Mouse (Mus musculus) hindbrain, embryonic 11.5 days (tissue): ENCODE data around the gene Pla2g2c. TPM values are rescaled to one million over a fixed set of nuclear protein-coding genes. Genes with fewer than 3 reads are reported as not detected.

Experiments used
- ATAC-seq: fragments of 200-750 bp; cut with Nextera tagmentation; 2 replicates; pipeline ENCODE4 v1.8.0; 2017; ENCODE audit warnings: mild to moderate bottlenecking, moderate TSS enrichment, moderate library complexity; ENCODE audit not compliant: low FRiP score
- DNase-seq: peaks from one replicate; pipeline ENCODE4 v3.0.0-alpha.2; 2015; ENCODE audit warnings: low spot score
- H3K27ac ChIP-seq: fragments of 300-500 bp; sonication (generic); 2 replicates; pipeline ENCODE4 v1.5.1; 2014; ENCODE audit warnings: mild to moderate bottlenecking, low read depth, low read length
- H3K27me3 ChIP-seq: fragments of 300-500 bp; sonication (generic); 2 replicates; pipeline ENCODE4 v1.6.1; 2014; ENCODE audit warnings: mild to moderate bottlenecking, low read length, moderate library complexity, mixed read lengths; ENCODE audit not compliant: control insufficient read depth, insufficient read depth
- H3K36me3 ChIP-seq: fragments of 300-500 bp; sonication (generic); 2 replicates; pipeline ENCODE4 v1.6.1; 2014; ENCODE audit warnings: mild to moderate bottlenecking, low read length, moderate library complexity, mixed read lengths; ENCODE audit not compliant: control insufficient read depth, insufficient read depth
- H3K4me1 ChIP-seq: fragments of 300-500 bp; sonication (generic); replicated peaks from 2 replicates; pipeline ENCODE4 v1.6.1; 2014; ENCODE audit warnings: low read length, mixed read lengths; ENCODE audit not compliant: control insufficient read depth, insufficient read depth
- H3K4me2 ChIP-seq: fragments of 300-500 bp; sonication (generic); replicated peaks from 2 replicates; pipeline ENCODE4 v1.6.1; 2014; ENCODE audit warnings: mild to moderate bottlenecking, low read depth, low read length
- H3K4me3 ChIP-seq: fragments of 300-500 bp; sonication (generic); 2 replicates; pipeline ENCODE4 v1.5.1; 2014; ENCODE audit warnings: low read depth, low read length
- H3K9ac ChIP-seq: fragments of 300-500 bp; sonication (generic); 2 replicates; pipeline ENCODE4 v1.6.1; 2014; ENCODE audit warnings: low read depth, low read length
- H3K9me3 ChIP-seq: fragments of 300-500 bp; sonication (generic); 2 replicates; pipeline ENCODE4 v1.6.1; 2016; ENCODE audit warnings: low read length; ENCODE audit not compliant: control insufficient read depth
- WGBS: fragments of 180-500 bp; shearing (Covaris S2); extraction: QIAGEN DNeasy Blood & Tissue Kit; methylation state at CpG from one replicate; pipeline ENCODE4 v1.1.7; 2014; 5-methylcytosine and 5-hydroxymethylcytosine counted together
- polyA plus RNA-seq: library from polyadenylated mRNA; unstranded; fragments of >200 nt; fragmentation: Nextera tagmentation; extraction: Ambion mirVana; gene quantifications from 2 replicates; pipeline ENCODE4 v1.2.1, GENCODE M21; 2014

The Pla2g2c gene
- polyA plus RNA-seq, 1 experiment from 2014 or later = 0.48 TPM

DNA sequence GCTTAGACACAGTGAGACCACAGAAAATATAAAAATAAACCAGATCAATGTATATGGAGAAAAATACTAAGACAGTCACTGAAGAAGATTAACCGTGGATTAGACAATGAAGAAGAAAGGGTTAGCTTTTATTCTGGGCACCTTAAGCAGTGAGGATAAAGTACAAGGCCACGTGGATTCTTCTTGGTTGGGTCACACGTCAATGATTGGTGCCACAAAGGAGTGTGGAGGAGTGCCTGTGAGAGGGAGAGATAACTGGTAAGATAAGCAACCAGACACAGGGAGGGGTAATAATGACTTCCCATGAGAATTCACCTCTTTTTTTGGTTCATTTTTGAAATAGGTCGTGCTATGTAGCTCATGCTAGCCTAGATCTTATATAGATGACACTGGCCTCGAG is 47.8 kb downstream of the Pla2g2c start:
- no peaks in the 10 kb centered on the region for H3K4me1 ChIP-seq
- no peaks in the 10 kb centered on the region for H3K9me3 ChIP-seq
- H3K4me3 ChIP-seq = no peak overlapping the region
- ATAC-seq (no peak), DNase-seq (no peak)
- no peak overlapping the region for H3K9ac ChIP-seq
- H3K27me3 ChIP-seq = no peaks in the 10 kb centered on the region
- H3K36me3 ChIP-seq = no peaks in the 10 kb centered on the region
- H3K4me2 ChIP-seq = no peak overlapping the region
- WGBS = 87% methylated on average over 5 of the region's 5 CpGs
- H3K27ac ChIP-seq = no peak overlapping the region

DNA sequence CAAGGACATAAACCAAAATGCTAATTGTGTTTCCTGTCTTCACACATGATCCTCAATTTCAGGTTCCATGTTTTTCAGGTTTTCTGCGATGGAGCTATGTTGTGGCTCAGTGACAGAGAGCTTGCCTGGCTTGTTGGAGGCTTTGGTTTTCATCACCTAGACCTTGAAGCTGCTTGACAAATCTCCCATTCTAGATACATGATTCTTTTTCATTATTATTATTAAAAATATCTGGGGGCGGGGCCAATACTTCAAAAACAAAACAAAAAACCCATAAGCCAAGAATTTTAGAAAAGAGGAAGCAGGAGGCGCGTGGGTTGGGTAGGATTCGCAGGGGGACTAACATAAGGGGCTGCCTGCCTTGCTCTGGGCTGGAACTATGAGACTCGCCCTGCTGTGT is 50.8 kb downstream of the Pla2g2c start, which contains the start of gene Pla2g2d:
Gene Pla2g2d (plus strand): TSS at position 301 of the 400 bp plus-strand sequence.
- no peak for DNase-seq
- Histone ChIP-seq H3K4me3 (no peak within 1 kb of the TSS), H3K4me2 (no peak within 1 kb of the TSS), H3K36me3 (no peaks in the 10 kb centered on the region), H3K27ac (0 out of 2 replicates have a peak within 1 kb of the TSS, but pooled peaks have one; percentile 20), H3K4me1 (no peaks in the 10 kb centered on the region), H3K27me3 (no peaks in the 10 kb centered on the region), H3K9me3 (no peaks in the 10 kb centered on the region), H3K9ac (no peak within 1 kb of the TSS)
- 92% methylated on average over 6 of the region's 6 CpGs for WGBS
- ATAC-seq = no peak

DNA sequence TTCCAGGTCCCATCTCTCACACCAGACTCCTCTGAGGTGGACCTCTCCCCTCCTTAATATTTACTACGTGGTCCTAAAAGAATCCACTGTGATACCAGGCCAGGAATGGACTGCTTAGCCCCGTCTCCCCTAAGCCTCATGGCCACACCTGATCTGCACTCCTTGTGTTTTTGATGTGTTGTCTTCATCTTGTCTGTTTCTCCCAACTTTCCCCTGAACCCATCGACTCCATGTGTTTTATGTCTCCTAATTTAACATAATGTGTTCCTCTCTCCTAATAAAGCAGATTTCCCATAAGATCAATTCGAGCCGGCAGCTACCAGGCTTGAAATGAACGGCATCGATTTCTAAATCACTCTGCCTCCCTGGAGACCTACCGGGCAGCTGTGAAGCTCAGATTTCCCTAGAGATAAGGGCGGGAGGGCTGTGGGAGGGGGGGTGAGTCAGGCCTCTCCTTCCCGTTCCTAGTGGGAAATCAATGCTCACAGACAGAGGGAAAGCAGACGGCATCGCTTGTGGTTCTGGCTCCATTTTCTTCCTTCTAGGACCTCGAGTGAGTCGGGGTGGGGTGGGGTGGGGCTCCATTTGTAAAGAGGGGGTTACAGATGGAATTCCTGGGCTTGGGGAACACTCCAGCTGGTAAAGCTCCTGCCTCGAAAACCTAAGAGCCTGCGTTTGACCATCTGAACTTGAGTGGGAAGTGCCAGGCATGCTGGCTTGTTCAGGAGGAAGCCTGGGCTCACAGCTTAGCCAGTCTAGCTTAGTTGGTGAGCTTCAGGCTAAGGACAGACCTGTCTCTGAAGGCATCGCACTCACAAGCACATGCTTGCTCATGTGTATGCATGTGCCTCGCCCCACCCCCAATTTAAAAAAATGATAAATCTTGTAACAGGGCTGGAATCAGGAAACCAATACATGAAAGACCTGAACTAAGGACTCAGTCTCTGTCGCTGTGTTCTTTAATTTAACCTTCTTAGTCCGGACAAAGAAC is 53.1 kb downstream of the Pla2g2c start:
- ATAC-seq (no peak), DNase-seq (peak; percentile 56)
- 56% methylated on average over 20 of the region's 20 CpGs for WGBS
- peak overlapping the region; percentile 61 for H3K27ac ChIP-seq
- H3K4me3 ChIP-seq = no peak overlapping the region
- H3K9me3 ChIP-seq = no peaks in the 10 kb centered on the region
- no peaks in the 10 kb centered on the region for H3K36me3 ChIP-seq
- H3K9ac ChIP-seq = no peak overlapping the region
- H3K4me1 ChIP-seq = no peaks in the 10 kb centered on the region
- H3K27me3 ChIP-seq = no peaks in the 10 kb centered on the region
- H3K4me2 ChIP-seq = no peak overlapping the region

DNA sequence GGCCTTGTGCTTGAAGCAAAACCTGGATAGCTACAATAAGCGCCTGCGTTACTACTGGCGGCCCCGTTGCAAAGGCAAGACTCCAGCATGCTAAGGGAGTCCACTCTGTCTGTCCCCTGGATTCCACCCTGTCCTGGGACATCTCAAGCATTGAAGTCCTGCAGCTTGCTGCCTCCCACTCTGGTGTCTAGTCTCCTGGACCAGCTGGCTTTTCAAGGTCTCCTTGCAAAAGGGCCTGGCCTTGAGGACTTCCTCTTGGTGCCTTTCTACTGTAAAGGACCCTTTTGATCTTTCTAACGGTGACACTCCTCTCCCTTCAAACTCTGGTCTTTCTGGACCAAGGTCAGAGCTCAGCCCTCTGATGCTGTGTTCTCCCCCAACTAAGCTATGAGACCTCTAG is 55.7 kb downstream of the Pla2g2c start:
- H3K4me3 ChIP-seq = no peak overlapping the region
- H3K4me1 ChIP-seq = no peaks in the 10 kb centered on the region
- no peak overlapping the region for H3K4me2 ChIP-seq
- WGBS = 89% methylated on average over 5 of the region's 5 CpGs
- no peak overlapping the region for H3K27ac ChIP-seq
- no peaks in the 10 kb centered on the region for H3K36me3 ChIP-seq
- no peak overlapping the region for H3K9ac ChIP-seq
- no peaks in the 10 kb centered on the region for H3K9me3 ChIP-seq
- ATAC-seq = no peak
- no peak for DNase-seq
- H3K27me3 ChIP-seq = no peaks in the 10 kb centered on the region

DNA sequence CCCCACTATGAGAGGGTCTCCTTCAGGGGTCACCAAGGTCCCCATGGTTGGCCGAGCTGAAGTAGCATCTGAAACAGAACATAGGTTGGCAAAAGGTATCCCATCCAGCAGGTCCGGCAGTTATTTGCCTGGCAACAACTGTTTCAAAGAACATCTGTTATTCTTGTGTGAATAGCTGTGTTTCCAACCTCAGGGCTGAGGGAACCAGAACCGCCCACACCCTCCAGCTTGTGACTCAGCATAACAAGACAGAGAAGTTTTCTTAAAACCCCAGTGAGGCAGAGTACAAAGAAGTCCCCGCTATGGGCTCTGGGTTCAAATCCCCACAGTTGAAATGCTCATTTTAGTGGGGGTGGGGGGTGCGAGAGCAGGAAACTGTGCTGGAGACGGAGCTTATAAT is 57.5 kb downstream of the Pla2g2c start:
- WGBS = 83% methylated on average over 6 of the region's 6 CpGs
- no peak overlapping the region for H3K4me2 ChIP-seq
- no peak overlapping the region for H3K4me3 ChIP-seq
- no peaks in the 10 kb centered on the region for H3K27me3 ChIP-seq
- H3K27ac ChIP-seq = no peak overlapping the region
- H3K9me3 ChIP-seq = no peaks in the 10 kb centered on the region
- no peaks in the 10 kb centered on the region for H3K4me1 ChIP-seq
- ATAC-seq = no peak
- no peaks in the 10 kb centered on the region for H3K36me3 ChIP-seq
- no peak overlapping the region for H3K9ac ChIP-seq
- DNase-seq = no peak

DNA sequence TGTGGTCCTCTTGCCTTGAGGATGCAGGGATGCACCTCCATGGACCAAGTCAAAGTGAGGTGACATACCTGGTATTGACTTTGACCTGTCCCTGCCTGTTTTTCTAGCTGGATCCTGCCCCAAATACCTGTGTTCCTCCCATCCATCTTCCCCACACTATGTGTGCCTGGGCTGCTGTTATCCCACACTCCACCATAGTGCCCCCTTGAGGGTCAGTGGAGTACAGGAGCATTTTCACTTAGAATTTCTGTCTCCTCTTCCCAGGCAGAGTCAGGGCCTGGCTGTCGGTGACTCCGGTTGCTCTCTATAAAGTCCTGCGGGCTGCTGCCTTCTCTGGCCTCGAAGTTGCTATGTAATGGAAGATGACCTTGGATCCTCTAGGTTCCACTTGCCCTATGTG is 61.1 kb downstream of the Pla2g2c start:
- Histone ChIP-seq H3K9me3 (no peaks in the 10 kb centered on the region), H3K27me3 (no peaks in the 10 kb centered on the region), H3K36me3 (no peaks in the 10 kb centered on the region), H3K4me1 (no peaks in the 10 kb centered on the region), H3K9ac (no peak overlapping the region), H3K4me2 (no peak overlapping the region), H3K4me3 (no peak overlapping the region), H3K27ac (no peak overlapping the region)
- DNase-seq = no peak
- no peak for ATAC-seq
- WGBS = 59% methylated on average over 4 of the region's 4 CpGs

DNA sequence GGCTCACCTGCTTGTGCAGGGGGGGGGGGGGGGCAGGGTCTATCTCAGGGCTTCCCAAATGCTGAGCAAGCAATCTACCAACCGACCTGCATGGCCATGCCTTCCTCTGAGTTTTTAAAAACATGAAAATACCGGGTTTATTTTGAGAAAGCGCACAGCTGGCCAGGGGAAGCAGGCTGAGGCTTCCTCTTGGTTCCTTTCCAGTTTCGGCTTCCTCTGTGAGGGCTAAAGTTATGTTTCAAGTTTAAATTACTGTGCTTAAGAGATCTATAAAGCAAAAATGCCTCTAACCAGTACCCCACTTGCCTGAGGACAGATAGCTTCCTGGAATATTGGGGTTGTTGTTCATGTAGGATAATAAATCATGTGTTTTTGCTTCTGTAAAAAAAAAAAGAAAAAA is 61.5 kb downstream of the Pla2g2c start:
- Histone ChIP-seq H3K4me3 (no peak overlapping the region), H3K4me2 (no peak overlapping the region), H3K9me3 (no peaks in the 10 kb centered on the region), H3K36me3 (no peaks in the 10 kb centered on the region), H3K9ac (no peak overlapping the region), H3K4me1 (no peaks in the 10 kb centered on the region), H3K27me3 (no peaks in the 10 kb centered on the region), H3K27ac (no peak overlapping the region)
- WGBS = 69% methylated on average over 4 of the region's 4 CpGs
- no peak for ATAC-seq
- DNase-seq = no peak

DNA sequence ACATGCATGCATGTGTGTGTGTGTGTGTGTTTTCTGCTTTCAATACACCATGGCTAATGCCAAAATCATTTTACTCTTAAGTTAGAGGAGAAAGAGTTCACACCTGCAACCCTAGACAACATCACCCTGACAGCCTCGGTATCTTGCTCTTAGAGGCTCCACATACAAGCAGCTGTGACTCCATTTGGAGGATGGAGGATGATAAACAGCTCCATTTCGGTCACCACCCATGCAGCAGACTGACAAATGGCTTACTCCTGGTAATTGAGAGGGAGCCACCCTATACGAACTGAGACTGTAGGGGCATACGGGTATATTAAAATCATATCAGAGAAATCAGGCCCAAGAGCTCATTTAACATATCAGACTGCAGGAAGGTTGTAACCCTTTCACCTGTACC is 63.8 kb downstream of the Pla2g2c start:
- Histone ChIP-seq H3K27ac (no peak overlapping the region), H3K9ac (no peak overlapping the region), H3K4me3 (no peak overlapping the region), H3K4me1 (no peaks in the 10 kb centered on the region), H3K9me3 (no peaks in the 10 kb centered on the region), H3K36me3 (no peaks in the 10 kb centered on the region), H3K27me3 (no peaks in the 10 kb centered on the region), H3K4me2 (no peak overlapping the region)
- 77% methylated on average over 4 of the region's 4 CpGs for WGBS
- DNase-seq = no peak
- no peak for ATAC-seq

DNA sequence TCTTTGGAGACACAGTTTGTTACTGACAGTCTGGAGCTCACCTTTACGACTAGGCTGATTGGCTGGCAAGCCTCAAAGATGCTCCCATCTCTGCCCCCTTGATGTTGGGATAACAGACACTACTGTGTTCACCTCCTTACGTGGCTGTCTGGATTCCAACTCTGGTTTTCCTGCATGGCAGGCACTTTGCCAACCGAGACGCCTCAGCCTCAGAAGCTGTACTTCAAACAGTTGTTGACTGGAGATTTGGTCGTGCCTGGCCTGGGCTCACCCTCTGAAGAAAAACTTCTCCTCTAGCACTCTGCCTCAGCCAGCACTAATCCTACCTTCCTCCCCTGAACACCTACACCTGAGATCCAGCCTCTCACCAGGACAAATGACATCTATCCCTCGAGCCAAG is 66.9 kb downstream of the Pla2g2c start:
- no peak overlapping the region for H3K4me2 ChIP-seq
- no peaks in the 10 kb centered on the region for H3K27me3 ChIP-seq
- H3K27ac ChIP-seq = no peak overlapping the region
- no peak overlapping the region for H3K4me3 ChIP-seq
- ATAC-seq (no peak), DNase-seq (no peak)
- H3K9ac ChIP-seq = no peak overlapping the region
- H3K36me3 ChIP-seq = no peaks in the 10 kb centered on the region
- no peaks in the 10 kb centered on the region for H3K4me1 ChIP-seq
- 73% methylated on average over 6 of the region's 6 CpGs for WGBS
- H3K9me3 ChIP-seq = no peaks in the 10 kb centered on the region
